Mouse (Mus musculus): ENCODE results near the gene Dcdc2c. TPM values are rescaled to one million over a fixed set of nuclear protein-coding genes. Genes with fewer than 3 reads are reported as not detected.

Gene Dcdc2c
- total and polyA plus RNA-seq, 3 experiments, result not detected

DNA sequence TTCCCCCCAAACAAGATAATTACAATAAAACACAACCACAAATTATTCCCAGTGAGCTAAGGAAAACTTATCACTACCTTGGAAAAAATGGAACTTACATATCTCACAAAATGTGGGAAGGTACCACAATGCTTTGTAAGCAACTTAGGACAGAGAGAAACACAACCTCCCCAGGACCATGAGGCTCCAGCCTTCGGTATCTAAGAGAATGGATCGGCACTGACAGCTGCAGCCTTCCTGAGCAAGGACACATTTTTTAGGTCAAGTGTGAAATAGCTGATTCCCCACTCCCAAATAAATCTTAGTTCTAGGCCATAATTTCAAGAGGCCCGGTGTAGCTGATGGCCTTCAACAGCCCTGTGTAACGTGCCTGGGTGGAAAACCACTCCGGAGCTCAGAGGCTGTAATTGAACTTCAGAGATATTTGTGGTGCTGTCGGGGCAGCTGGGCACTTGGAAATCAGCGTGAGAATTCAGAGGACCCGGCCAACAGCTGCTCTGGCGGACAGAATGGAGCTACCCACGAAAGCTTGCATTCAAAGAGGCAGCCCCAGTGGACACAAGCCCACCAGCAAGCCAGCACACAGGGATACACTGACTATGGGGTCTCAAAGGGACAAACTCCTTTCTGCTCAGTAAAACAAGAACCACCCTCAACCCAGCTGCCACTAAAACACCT lies 69.6 kb downstream of the Dcdc2c start:
- dilution Hi-C loops (cut with MboI; ENCODE audit: extremely low pct_ligation_motif_present, extremely low pct_unique_long_range_greater_than_20kb, low sequenced_read_pairs), result no loop called here
- DNase-seq (ENCODE audit: extremely low read depth), result no peak
- no peaks in the 10 kb centered on the region for H3K79me2 ChIP-seq (replicated peaks; ENCODE audit: control insufficient read depth, extremely low read depth, insufficient read depth, poor library complexity, severe bottlenecking)
- H3K36me3 ChIP-seq (replicated peaks in 1 of 2; ENCODE audit: control insufficient read depth in 1 of 2, insufficient read depth in 1 of 2, low read length in 1 of 2), result no peaks in the 10 kb centered on the region
- H3K4me3 ChIP-seq (replicated peaks in 1 of 3; ENCODE audit: low read depth in 2 of 3, low read length in 2 of 3, poor library complexity in 1 of 3), result no peak overlapping the region
- H3K4me2 ChIP-seq (ENCODE audit: insufficient read depth, low read depth, poor library complexity, severe bottlenecking), result no peak overlapping the region
- no peaks in the 10 kb centered on the region for H3K27me3 ChIP-seq (replicated peaks)
- H3K9ac ChIP-seq (ENCODE audit: insufficient read depth, low read depth), result no peak overlapping the region
- no peak for TF ChIP-seq MAFK (IDR thresholded peaks at IDR 0.05; ENCODE audit: insufficient replicate concordance, low read length)
- no peak for TF ChIP-seq CHD1 (IDR thresholded peaks at IDR 0.05; ENCODE audit: low read depth, low read length)
- TF ChIP-seq ETS1 (conservative IDR thresholded peaks at IDR 0.05; ENCODE audit: low read depth, low read length), result no peak
- no peak for TF ChIP-seq IRF4 (IDR thresholded peaks at IDR 0.05; ENCODE audit: low read depth, low read length)
- TF ChIP-seq EP300 (IDR thresholded peaks at IDR 0.05; ENCODE audit: low read length), result no peak
- TF ChIP-seq BHLHE40 (IDR thresholded peaks at IDR 0.05; ENCODE audit: low read depth, low read length), result no peak
- no peak for TF ChIP-seq RCOR1 (conservative IDR thresholded peaks at IDR 0.05; ENCODE audit: low read depth, low read length)
- no peak for TF ChIP-seq GABPA (IDR thresholded peaks at IDR 0.05; ENCODE audit: insufficient replicate concordance, low read depth, low read length)
- no peak for TF ChIP-seq PAX5 (IDR thresholded peaks at IDR 0.05; ENCODE audit: low read length)
- TF ChIP-seq MXI1 (IDR thresholded peaks at IDR 0.05; ENCODE audit: low read depth, low read length), result no peak
- no peaks in the 10 kb centered on the region for H3K4me1 ChIP-seq (ENCODE audit: control insufficient read depth in 1 of 2, insufficient read depth in 2 of 2)
- no peaks in the 10 kb centered on the region for H3K9me3 ChIP-seq (replicated peaks; ENCODE audit: low read length)
- no peak overlapping the region for H3K27ac ChIP-seq (ENCODE audit: insufficient read depth, low read depth)
- in situ Hi-C loops (cut with MboI; ENCODE audit: low pct_ligation_motif_present, low pct_unique_long_range_greater_than_20kb, low sequenced_read_pairs), result no loop called here

DNA sequence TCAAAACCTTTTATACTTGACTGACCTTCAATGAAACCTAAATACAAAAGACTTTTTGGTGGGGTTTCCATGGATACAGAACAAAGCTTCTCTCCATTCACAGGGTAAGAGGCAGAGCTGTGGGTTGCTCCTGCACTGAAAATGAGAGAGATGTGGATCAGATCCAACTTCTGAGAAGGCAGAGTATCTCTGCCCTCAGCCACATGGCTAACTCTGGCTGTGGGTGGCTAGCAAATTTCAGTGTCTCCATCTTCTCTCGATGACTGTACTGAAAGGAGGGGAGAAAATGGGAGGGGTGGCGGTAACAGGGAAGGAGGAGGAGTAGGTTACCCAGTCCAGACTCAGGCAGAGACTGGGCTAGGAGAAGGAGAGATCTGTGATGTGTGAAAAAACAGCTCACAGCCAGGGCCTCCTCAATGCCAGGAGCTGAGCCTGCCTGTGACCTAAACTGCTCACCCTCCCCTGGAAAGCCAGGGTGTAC lies 91.2 kb downstream of the Dcdc2c start:
- peaks cover 2% of the 10 kb centered on the region for H3K9me3 ChIP-seq (replicated peaks; ENCODE audit: low read length)
- H3K27me3 ChIP-seq (replicated peaks), result no peaks in the 10 kb centered on the region
- H3K36me3 ChIP-seq (replicated peaks in 1 of 2; ENCODE audit: control insufficient read depth in 1 of 2, insufficient read depth in 1 of 2, low read length in 1 of 2), result no peaks in the 10 kb centered on the region
- no peak overlapping the region for H3K9ac ChIP-seq (ENCODE audit: insufficient read depth, low read depth)
- H3K4me3 ChIP-seq (replicated peaks in 1 of 3; ENCODE audit: low read depth in 2 of 3, low read length in 2 of 3, poor library complexity in 1 of 3), result no peak overlapping the region
- dilution Hi-C loops (cut with MboI; ENCODE audit: extremely low pct_ligation_motif_present, extremely low pct_unique_long_range_greater_than_20kb, low sequenced_read_pairs), result no loop called here
- no peak overlapping the region for H3K27ac ChIP-seq (ENCODE audit: insufficient read depth, low read depth)
- H3K79me2 ChIP-seq (replicated peaks; ENCODE audit: control insufficient read depth, extremely low read depth, insufficient read depth, poor library complexity, severe bottlenecking), result no peaks in the 10 kb centered on the region
- in situ Hi-C loops (cut with MboI; ENCODE audit: low pct_ligation_motif_present, low pct_unique_long_range_greater_than_20kb, low sequenced_read_pairs), result no loop called here
- TF ChIP-seq IRF4 (IDR thresholded peaks at IDR 0.05; ENCODE audit: low read depth, low read length) (no peak), UBTF (IDR thresholded peaks at IDR 0.05; ENCODE audit: low read depth, low read length) (no peak), SIN3A (IDR thresholded peaks at IDR 0.05; ENCODE audit: low read length) (no peak), RCOR1 (conservative IDR thresholded peaks at IDR 0.05; ENCODE audit: low read depth, low read length) (no peak), CHD1 (IDR thresholded peaks at IDR 0.05; ENCODE audit: low read depth, low read length) (no peak), MAX (IDR thresholded peaks at IDR 0.05; ENCODE audit: low read length) (no peak), NRF1 (IDR thresholded peaks at IDR 0.05; ENCODE audit: low read depth, low read length) (no peak), MAZ (IDR thresholded peaks at IDR 0.05; ENCODE audit: low read depth, low read length) (no peak), ZMIZ1 (IDR thresholded peaks at IDR 0.05; ENCODE audit: low read depth, low read length) (no peak), GABPA (IDR thresholded peaks at IDR 0.05; ENCODE audit: insufficient replicate concordance, low read depth, low read length) (no peak), TCF12 (IDR thresholded peaks at IDR 0.05; ENCODE audit: low read depth, low read length) (no peak)
- peak; percentile 21 for DNase-seq (ENCODE audit: extremely low read depth)
- H3K4me1 ChIP-seq (ENCODE audit: control insufficient read depth in 1 of 2, insufficient read depth in 2 of 2), result peaks cover 0 to 13% of the 10 kb centered on the region in 2 experiments; a peak in 2 of 4 replicates
- H3K4me2 ChIP-seq (ENCODE audit: insufficient read depth, low read depth, poor library complexity, severe bottlenecking), result no peak overlapping the region
